Mouse (Mus musculus) R1 (cell line): ENCODE measurements around the gene St5.

Source experiments
- DNase-seq: peaks from one replicate; pipeline ENCODE4 v3.0.0-alpha.2; 2018; ENCODE audit warnings: low read depth, low spot score

St5 gene

GRCm38 (mm10) chr7:109529741-109530140 is 173.7 kb downstream of the St5 start:
- DNase-seq, result no peak

GRCm38 (mm10) chr7:109528356-109528755 is 175.0 kb downstream of the St5 start:
- DNase-seq, result peak; percentile 57

DNA sequence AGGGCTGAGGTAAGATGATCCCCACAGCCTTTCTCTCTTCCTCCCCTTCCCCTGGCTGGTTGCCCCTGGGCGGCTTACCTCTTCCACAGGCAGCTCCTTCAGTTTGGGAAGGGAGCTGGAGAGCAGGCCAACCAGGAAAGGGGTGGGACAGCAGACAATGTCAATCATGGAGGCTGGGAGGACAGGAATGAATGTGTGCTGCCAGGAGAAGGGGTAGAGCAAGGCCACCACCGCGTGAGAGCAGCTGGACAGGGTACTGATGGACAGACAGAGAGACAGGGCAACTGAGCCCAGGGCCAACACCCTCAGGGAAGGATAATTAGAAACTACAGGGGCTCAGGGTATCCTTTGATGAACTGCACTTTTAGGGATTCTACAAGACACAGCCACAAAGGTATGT is 175.9 kb downstream of the St5 start:
- DNase-seq, result peak; percentile 21

DNA sequence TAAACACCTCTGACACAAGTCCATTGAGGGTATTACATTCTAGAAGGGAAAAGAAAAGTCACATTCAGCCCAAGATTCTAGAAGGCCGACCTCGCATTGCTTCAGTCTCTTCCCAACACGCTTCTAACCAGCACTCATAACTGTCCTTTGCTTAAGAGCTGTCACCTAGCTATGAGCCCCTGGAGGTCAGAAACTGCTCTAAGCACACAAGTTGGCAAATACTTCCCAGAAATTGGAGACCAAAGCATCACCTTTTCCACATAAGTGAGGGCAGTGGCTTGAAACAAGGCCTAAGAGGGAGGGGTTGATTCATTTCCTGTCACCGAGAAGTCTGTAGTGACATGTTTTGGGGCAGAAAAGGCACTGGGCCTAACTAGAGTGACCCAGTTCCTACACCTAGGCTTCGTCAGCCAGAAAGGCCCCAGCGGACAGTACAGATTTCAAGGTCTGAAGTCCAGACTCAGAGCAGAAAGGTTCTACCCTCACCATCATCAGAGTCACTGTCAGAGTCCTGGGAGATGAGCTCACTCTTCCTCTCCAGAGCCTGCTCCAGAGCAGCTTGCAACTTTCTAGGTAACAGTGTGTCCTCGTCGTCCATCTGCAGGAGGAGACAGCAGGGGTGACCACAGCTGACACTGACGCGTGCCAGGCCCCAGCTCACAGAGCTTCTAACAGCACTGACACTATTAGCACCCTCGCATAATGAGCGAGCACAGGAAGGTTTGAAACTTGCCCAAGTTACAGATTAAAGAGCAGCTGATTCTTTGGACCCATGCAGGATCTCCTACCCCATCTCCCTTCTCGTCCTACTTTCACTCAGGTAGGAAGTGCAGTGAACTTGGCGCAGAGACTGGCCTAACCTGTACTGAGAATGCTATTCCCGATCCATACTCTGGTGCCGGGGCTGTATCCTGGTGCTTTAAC is 177.4 kb downstream of the St5 start:
- peak; percentile 53 for DNase-seq

DNA sequence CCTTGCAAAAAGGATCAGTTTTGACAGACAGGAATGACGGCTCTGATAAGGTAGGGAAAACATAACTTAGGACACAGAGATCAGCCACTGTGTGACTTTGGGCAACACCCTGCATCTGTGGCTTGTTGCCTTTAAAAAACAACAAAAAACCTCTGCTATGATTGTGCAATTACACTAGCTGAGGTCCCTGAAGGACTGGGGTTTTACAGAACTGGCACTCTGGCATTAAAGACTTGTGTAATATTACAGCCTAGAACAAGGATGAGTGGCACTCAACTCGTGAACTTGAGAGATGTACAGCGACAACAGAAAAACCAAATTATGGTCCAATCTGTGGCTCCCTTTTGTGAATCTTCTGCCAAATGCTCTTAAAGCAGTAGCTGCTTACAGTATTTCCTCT is 178.6 kb downstream of the St5 start:
- no peak for DNase-seq

DNA sequence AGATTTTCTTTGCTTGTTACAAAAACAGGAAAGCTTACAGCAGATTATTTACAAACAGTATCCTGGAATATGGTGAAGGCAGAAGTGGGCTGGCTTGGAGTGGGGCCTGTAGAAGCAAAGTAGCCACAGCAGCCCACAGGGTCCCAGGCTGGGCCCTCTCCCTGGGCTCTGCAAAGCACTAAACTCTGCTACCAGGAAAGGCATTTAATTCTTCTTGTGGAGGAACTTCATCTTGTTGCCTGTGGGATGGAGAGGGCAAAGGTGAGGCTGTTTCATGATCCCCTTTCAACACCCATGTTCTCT is 179.0 kb downstream of the St5 start:
- no peak for DNase-seq

DNA sequence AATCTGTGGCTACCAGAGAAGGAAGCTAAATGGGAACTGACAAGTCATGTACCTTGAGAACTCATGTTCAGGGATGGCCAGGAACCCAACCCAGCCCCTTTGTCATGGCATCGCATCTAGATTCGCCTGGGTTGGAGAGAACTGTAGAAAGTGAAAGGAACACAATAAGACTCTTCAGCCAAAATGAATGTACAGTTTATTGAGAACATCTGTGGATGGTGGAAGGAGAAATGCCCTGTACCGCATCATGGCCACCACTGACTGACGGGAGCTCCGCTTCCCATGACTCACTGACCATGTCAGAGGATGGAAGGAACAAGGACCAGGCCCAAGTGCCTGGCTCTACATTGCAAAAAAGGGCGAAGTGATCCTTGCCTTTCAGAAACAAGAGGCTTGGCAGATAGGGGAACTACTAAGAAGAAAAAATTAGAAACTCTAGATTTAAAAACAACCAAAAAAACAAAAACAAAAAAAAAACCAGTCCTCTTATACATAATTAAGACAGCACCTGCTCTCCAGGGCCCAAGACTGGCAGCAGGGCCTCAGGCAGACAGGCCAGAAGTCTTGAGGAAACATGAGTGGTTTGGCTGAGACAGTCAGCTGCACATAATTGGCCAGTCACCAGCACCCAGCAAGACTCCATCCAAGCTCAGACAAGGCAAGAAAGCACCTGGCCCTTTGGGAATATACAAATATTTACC is 179.5 kb downstream of the St5 start:
- DNase-seq, result peak; percentile 65

- no peak for DNase-seq
Observed at GRCm38 (mm10) chr7:109523304-109523703, 180.1 kb downstream of the St5 start.

GRCm38 (mm10) chr7:109522084-109522483 is 181.3 kb downstream of the St5 start:
- peak; percentile 12 for DNase-seq

- DNase-seq, result peak; percentile 32
Observed at GRCm38 (mm10) chr7:109519936-109520335, 183.5 kb downstream of the St5 start.

GRCm38 (mm10) chr7:109518838-109519696 is 184.3 kb downstream of the St5 start, which contains the start of gene Rpl27a:
Gene Rpl27a, plus strand, starts transcription at chr7:109519147.
- DNase-seq, result peak; percentile 95

GRCm38 (mm10) chr7:109518036-109518681 is 185.2 kb downstream of the St5 start:
- DNase-seq, result peak; percentile 82

- DNase-seq, result no peak
Observed at GRCm38 (mm10) chr7:109516500-109516899, 186.9 kb downstream of the St5 start.

DNA sequence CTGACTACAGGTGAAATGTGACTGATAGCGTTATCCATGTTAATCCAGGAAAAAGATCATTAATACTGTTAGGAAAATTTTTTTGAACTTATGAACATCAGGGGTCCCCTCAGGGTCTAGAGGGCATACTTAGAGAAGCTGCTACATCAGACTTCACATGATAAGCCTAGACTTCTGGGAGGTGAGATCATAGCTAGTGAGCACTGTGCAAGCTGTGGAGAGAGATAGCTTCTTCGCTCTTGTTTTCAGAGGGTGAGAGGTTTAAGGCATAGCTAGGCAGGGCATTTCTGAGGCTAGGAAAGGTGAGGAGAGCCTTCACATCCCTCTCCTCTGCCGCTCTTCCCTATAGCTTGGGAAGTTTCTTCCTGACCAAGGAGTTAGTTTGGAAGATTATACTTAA is 191.6 kb downstream of the St5 start:
- no peak for DNase-seq

DNA sequence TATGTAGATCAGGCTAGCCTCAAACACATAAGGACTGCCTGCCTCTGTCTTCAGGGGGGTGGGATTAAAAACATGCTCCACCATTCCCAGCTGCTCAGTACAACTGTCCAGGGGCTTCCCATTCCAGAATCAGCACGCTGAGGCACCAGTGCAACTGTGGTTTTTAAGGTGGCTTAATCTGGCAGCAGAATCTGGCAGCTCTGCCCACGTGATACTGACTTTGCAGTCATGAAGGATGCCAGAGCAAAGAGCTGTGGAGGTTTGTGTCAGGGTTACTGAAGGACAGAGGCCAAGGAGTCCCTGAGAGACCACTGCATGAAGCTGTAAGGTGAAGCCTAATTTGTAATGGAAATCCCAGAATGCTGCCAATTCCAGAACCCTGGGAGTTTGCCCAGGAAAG is 192.6 kb downstream of the St5 start:
- DNase-seq, result no peak

GRCm38 (mm10) chr7:109508034-109508433 is 195.4 kb downstream of the St5 start, which contains the start of gene Trim66:
Gene Trim66, minus strand, starts transcription at chr7:109508134.
- DNase-seq, result no peak

DNA sequence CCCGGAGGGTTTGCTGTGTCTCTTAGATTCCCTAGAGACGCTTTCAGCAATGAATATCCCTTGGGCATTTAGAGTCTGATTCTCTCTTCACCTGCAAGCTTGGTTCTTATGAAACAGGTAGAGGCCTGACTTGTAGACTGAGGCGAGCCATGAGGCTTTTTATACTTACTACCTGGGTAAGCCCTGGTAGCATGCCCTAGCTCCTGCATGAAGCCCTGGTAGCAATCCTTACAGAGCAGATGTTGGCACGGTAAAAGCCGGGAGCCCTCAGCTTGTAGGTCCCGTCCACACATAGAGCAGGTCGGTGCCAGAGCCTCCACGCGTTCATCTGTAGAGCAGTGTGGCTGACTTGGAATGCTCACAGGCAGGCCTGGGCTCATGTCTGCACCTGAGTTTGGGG is 195.8 kb downstream of the St5 start:
- no peak for DNase-seq

GRCm38 (mm10) chr7:109507119-109507518 is 196.3 kb downstream of the St5 start:
- peak; percentile 94 for DNase-seq

- no peak for DNase-seq
Observed at GRCm38 (mm10) chr7:109497507-109497906, 205.9 kb downstream of the St5 start.

GRCm38 (mm10) chr7:109493319-109494316 is 209.8 kb downstream of the St5 start:
- DNase-seq, result peak; percentile 60
